Mouse (Mus musculus): Measurements from ENCODE around the gene Sec11a.

GRCm38 (mm10) chr7:80952140-80952539 lies 4.6 kb upstream of the Sec11a start:
- TF ChIP-seq CTCF (IDR thresholded peaks at IDR 0.05; ENCODE audit: borderline replicate concordance, extremely low read depth, insufficient read depth, insufficient read length) (no peak), POLR2A (IDR thresholded peaks at IDR 0.05; ENCODE audit: borderline replicate concordance, extremely low read depth, insufficient read depth, insufficient read length, poor library complexity, severe bottlenecking) (no peak)

Measured in brain, embryonic 14.5 days (tissue).